Mouse (Mus musculus) urinary bladder, postnatal 4 days (tissue): ENCODE results near the gene 4933405L10Rik.

Source experiments
- DNase-seq, 2 experiments: peaks; one replicate each; pipeline ENCODE4 v3.0.0; 2021 to 2022; ENCODE audit warnings: low spot score in 2 of 2

The 4933405L10Rik gene

DNA sequence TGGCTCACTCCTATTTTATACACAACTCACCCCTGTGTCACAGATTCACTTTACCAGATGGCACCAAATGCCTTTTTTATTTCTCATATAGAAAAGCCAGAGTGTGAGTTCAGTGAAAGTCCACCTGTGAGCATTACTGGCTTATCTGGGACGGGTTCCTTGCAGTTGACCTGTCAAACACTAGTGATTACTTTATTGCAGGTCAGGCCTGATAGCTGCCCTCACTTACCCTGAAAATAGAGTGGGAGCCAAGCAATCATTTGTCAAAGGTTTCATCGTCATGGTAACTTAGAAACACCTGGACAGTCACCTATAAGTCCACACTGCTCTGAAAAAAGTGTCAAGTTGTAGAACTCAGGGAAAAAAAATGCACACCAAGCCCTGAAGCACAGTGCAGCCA lies 47.2 kb downstream of the 4933405L10Rik start:
- no peak for DNase-seq

DNA sequence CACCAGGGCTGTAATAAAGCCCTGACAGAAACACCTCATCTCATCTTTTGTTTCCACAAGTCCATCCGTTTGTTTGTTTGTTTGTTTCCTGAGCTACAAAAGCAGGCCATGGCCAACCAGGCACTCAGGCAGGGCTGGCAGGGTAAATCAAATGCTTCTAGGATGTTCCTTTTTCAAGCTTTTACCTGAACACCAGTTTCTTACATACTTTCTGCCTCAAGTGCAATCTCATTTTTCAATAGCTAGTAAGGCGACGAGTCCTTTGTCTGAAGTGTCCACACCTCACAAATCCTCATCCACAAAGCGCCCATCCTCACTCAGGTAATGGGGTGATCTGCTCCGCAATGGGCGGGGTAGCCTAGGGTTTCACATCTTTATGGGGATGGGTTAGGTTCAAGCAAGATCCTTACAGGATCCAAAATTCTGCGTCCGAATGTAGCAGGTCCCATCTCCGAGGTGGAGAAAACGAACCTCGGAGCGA lies 50.4 kb downstream of the 4933405L10Rik start:
- DNase-seq: no peak

DNA sequence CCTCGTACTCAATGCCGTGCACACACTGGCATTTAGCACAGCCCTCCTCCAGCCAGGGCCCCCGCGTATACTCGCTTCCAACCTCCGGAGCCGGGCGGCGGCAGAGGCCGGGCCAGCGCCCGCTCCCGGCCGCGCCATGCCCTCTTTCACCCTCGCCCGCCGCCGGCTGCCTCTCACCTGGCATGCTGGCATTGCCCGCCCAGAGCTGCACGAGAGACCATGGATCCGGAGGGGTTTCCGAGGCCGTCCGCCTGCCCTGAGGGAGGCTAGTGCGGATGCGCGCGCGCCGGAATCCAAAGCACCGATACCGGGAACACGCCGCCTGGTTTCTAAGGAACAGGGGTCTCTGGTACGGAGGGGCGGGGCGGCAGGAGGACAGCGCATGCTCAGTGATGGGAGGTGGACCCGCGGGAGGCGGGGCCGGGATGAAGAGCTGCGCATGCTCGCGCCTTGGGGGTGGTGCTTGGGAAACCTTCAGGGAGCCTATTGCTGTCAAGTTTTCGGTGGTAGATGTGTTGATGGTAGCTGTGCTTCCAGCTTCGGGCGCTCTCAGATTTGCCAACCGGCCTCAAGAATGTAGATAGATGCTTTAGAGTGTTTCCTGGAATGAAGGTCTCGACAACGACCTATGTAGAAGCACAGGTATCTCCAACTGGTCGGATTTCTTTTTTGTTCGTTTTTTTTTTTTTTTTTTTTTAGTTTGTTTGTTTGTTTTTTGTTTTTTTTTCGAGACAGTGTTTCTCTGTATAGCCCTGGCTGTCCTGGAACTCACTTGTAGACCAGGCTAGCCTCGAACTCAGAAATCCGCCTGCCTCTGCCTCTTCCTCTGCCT lies 51.0 kb downstream of the 4933405L10Rik start, which contains the start of gene Gfod2:
Gene Gfod2 (minus strand): TSS at position 388 of the 832 bp plus-strand sequence.
- peak; percentile 97 for DNase-seq
